Mouse (Mus musculus): ENCODE results near the gene Serpina3m. TPM values are rescaled to one million over a fixed set of nuclear protein-coding genes. Genes with fewer than 3 reads are reported as not detected.
"Not testable (repeated sequence)": the region's sequence is repeated elsewhere in the genome, so short reads cannot be mapped to it uniquely, and the experiment has no call there.

The Serpina3m gene
- total RNA-seq, 1 experiment from 2014 or later: not detected

- ATAC-seq (replicated peaks; ENCODE audit: insufficient number of reproducible peaks, low FRiP score, low TSS enrichment, poor library complexity, severe bottlenecking): not testable (repeated sequence)
Observed at GRCm38 (mm10) chr12:104381071-104381604, 42.9 kb downstream of the Serpina3m start.

- not testable (repeated sequence) for ATAC-seq (replicated peaks; ENCODE audit: insufficient number of reproducible peaks, low FRiP score, low TSS enrichment, poor library complexity, severe bottlenecking)
Observed at GRCm38 (mm10) chr12:104385987-104386386, 47.7 kb downstream of the Serpina3m start.

DNA sequence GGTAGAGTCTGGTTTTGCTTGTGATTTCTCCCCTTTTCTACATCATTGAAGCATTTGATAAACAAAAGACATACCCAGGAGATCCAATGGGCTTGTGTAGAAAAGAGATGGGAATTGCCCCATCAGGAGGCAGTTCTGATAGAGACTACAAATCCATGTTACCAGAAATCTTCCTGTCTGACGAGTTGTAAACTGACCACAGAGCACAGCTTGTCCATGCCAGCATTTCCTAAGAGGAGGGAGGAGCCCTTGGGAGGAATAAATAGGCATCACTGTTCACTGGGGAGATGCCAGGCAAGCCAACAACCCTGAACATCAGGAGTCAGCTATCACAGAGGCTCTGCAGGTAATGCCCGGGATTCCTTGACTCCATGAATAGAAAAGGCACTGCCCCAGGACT, 48.6 kb downstream of the Serpina3m start:
- not testable (repeated sequence) for ATAC-seq (replicated peaks; ENCODE audit: insufficient number of reproducible peaks, low FRiP score, low TSS enrichment, poor library complexity, severe bottlenecking)

- no peak for ATAC-seq (replicated peaks; ENCODE audit: insufficient number of reproducible peaks, low FRiP score, low TSS enrichment, poor library complexity, severe bottlenecking)
Observed at GRCm38 (mm10) chr12:104388477-104388876, 50.2 kb downstream of the Serpina3m start.

GRCm38 (mm10) chr12:104391057-104391456, 52.8 kb downstream of the Serpina3m start:
- not testable (repeated sequence) for ATAC-seq (replicated peaks; ENCODE audit: insufficient number of reproducible peaks, low FRiP score, low TSS enrichment, poor library complexity, severe bottlenecking)

GRCm38 (mm10) chr12:104403968-104404367, 65.7 kb downstream of the Serpina3m start:
- ATAC-seq (replicated peaks; ENCODE audit: insufficient number of reproducible peaks, low FRiP score, low TSS enrichment, poor library complexity, severe bottlenecking): no peak

- ATAC-seq (replicated peaks; ENCODE audit: insufficient number of reproducible peaks, low FRiP score, low TSS enrichment, poor library complexity, severe bottlenecking): no peak
Observed at GRCm38 (mm10) chr12:104406454-104406885, 68.2 kb downstream of the Serpina3m start, which contains the start of gene Serpina3n. Serpina3n (plus strand) TSS chr12:104406729.

GRCm38 (mm10) chr12:104412507-104412906, 74.2 kb downstream of the Serpina3m start:
- no peak for ATAC-seq (replicated peaks; ENCODE audit: insufficient number of reproducible peaks, low FRiP score, low TSS enrichment, poor library complexity, severe bottlenecking)

- no peak for ATAC-seq (replicated peaks; ENCODE audit: insufficient number of reproducible peaks, low FRiP score, low TSS enrichment, poor library complexity, severe bottlenecking)
Observed at GRCm38 (mm10) chr12:104414576-104414975, 76.3 kb downstream of the Serpina3m start.

DNA sequence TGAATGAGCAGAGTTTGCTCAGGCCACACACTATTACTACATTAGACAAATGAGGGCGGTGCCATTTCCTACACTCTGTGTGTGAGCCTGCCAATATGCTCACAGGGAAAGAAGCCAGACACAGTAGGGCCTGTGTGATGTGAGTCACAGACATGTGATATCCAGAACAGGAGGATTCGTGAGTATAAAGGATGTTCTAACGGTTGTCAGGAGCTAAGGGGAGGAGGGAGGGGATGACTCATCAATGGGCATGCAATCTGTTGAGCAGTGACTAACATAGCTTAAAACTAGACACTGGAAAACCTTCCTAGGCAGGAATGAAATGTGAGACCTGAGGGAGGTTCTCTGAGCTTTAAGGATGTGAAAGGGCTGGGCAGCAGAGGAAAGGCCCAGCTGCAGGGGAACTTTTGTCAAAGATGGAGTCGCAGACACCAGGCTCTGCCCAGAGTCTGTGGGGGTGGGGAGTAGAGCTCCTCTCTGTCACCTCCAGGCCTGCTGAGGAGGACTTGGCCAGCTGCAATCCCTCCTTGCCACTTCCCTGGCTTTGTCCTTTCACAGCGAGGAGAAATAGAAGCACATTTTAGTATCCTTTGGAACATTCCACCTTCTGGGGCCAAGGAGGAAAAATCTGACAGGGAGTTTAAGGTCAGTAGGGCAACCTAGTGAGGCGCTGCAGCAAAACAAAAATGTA, 77.5 kb downstream of the Serpina3m start:
- ATAC-seq (replicated peaks; ENCODE audit: insufficient number of reproducible peaks, low FRiP score, low TSS enrichment, poor library complexity, severe bottlenecking): no peak

- ATAC-seq (replicated peaks; ENCODE audit: insufficient number of reproducible peaks, low FRiP score, low TSS enrichment, poor library complexity, severe bottlenecking): 0 out of 2 replicates have a peak, but pooled peaks have one; percentile 33
Observed at GRCm38 (mm10) chr12:104418340-104419135, 80.3 kb downstream of the Serpina3m start.

- ATAC-seq (replicated peaks; ENCODE audit: insufficient number of reproducible peaks, low FRiP score, low TSS enrichment, poor library complexity, severe bottlenecking): no peak
Observed at GRCm38 (mm10) chr12:104419136-104419462, 80.8 kb downstream of the Serpina3m start.

GRCm38 (mm10) chr12:104422615-104423392, 84.5 kb downstream of the Serpina3m start:
- ATAC-seq (replicated peaks; ENCODE audit: insufficient number of reproducible peaks, low FRiP score, low TSS enrichment, poor library complexity, severe bottlenecking): no peak

- no peak for ATAC-seq (replicated peaks; ENCODE audit: insufficient number of reproducible peaks, low FRiP score, low TSS enrichment, poor library complexity, severe bottlenecking)
Observed at GRCm38 (mm10) chr12:104425591-104425990, 87.3 kb downstream of the Serpina3m start.

- ATAC-seq (replicated peaks; ENCODE audit: insufficient number of reproducible peaks, low FRiP score, low TSS enrichment, poor library complexity, severe bottlenecking): no peak
Observed at GRCm38 (mm10) chr12:104426915-104427314, 88.6 kb downstream of the Serpina3m start.

DNA sequence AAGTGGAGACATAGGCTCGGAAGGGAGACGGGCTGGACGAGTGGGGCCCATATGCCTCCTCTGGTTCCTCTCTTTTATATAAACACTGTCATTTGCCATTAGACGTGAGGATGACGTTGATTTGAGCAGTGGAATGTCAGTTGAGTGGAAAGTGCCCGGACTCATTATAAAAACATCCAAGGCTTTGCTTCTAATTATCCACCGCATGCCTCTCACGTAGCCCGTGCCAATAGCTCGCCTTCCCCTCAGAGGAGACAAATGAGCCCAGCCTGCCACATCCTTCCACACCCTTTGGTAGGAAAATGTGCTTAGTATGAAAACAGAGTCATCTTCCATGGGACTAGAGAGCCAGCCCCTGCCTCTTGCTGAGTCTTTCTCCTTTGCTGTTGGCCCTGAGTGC, 93.1 kb downstream of the Serpina3m start:
- no peak for ATAC-seq (replicated peaks; ENCODE audit: insufficient number of reproducible peaks, low FRiP score, low TSS enrichment, poor library complexity, severe bottlenecking)

GRCm38 (mm10) chr12:104433214-104433613, 94.9 kb downstream of the Serpina3m start:
- ATAC-seq (replicated peaks; ENCODE audit: insufficient number of reproducible peaks, low FRiP score, low TSS enrichment, poor library complexity, severe bottlenecking): no peak

DNA sequence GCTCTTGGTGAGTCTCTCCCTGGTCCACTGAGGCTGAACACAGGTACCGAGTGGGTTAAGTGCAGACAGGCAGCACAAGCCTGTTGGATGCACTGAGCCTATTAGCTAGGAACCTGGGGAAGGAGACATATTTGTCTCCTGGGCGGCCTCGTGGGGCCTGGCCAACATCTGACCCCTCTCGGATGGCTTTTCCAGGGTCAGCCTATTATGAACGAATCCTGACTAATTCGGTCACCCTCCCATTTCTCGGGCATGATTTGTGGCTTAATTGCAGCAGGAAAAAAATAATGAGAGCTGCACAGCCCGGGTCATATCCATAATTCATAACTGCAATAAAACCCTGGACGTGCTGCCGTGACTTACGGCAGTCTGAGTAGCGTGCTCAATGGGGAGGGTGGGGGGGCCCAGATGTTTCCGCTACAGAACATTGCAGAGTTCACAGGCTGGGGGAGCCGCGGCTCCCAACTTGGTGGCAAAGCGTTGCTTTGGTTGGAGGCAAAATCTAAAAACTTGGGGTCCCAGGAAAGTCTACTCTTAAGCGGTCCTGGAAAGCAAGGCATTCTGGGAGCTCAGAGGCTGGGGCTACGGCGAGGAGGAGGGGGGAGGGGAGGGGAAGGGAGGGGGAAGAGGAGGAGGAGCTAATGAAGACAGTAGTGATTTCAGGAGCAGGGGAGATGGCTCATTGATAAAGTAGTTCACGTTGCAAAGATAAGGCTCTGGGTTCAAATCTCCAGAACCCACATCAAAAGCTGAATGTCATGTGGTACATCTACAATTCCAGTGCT, 95.9 kb downstream of the Serpina3m start:
- ATAC-seq (replicated peaks; ENCODE audit: insufficient number of reproducible peaks, low FRiP score, low TSS enrichment, poor library complexity, severe bottlenecking): no peak
